ENCODE assay signal across 14 mouse cellular contexts in genomic region chr10:70477741-70478145, GRCm38 (mm10). TPM values are rescaled to one million over a fixed set of nuclear protein-coding genes. Genes with fewer than 3 reads are reported as not detected.
A peak's percentile ranks its signal among the peaks of the same experiment; 100 is the strongest.
DNase-seq lines count a peak whose midpoint lies in the region; ATAC-seq and TF ChIP-seq lines count a peak whose summit lies in the region.
"Had no signal": no experiment of that assay in that cellular context is flagged by ENCODE, and none has a peak within 500 bp of the region (broad histone marks: within the 10 kb centered on the region; RNA-seq: fewer than 3 reads in every experiment).

No protein-coding gene starts in this region.

- no peaks in the 10 kb centered on the region for H3K4me1 ChIP-seq in midbrain, postnatal 0 days (ENCODE audit: insufficient read depth, low read length)
- H3K4me1 ChIP-seq in midbrain, embryonic 16.5 days (ENCODE audit: control insufficient read depth, insufficient read depth, low read length), result no peaks in the 10 kb centered on the region
- H3K4me1 ChIP-seq: embryonic facial prominence, embryonic 15.5 days; forebrain, embryonic 15.5 days; limb, embryonic 15.5 days had no signal

- H3K27me3 ChIP-seq in midbrain, postnatal 0 days (ENCODE audit: insufficient read depth, low read length), result no peaks in the 10 kb centered on the region
- no peaks in the 10 kb centered on the region for H3K27me3 ChIP-seq in midbrain, embryonic 16.5 days (ENCODE audit: control insufficient read depth, insufficient read depth, low read depth, low read length)
- H3K27me3 ChIP-seq: embryonic facial prominence, embryonic 15.5 days; forebrain, embryonic 15.5 days; limb, embryonic 15.5 days had no signal

- no peak overlapping the region for H3K27ac ChIP-seq in midbrain, postnatal 0 days (ENCODE audit: low read depth, low read length)
- no peak overlapping the region for H3K27ac ChIP-seq in midbrain, embryonic 16.5 days (ENCODE audit: low read length)
- H3K27ac ChIP-seq: embryonic facial prominence, embryonic 15.5 days; forebrain, embryonic 15.5 days; limb, embryonic 15.5 days; macrophage had no signal

- WGBS in midbrain, postnatal 0 days, result 91% methylated on average over 10 of the region's 10 CpGs
- WGBS in midbrain, embryonic 16.5 days, result 95% methylated on average over 10 of the region's 10 CpGs

- H3K4me3 ChIP-seq in midbrain, postnatal 0 days (ENCODE audit: low read depth, low read length), result no peak overlapping the region
- no peak overlapping the region for H3K4me3 ChIP-seq in midbrain, embryonic 16.5 days (ENCODE audit: low read depth, low read length)
- H3K4me3 ChIP-seq: embryonic facial prominence, embryonic 15.5 days; forebrain, embryonic 15.5 days; limb, embryonic 15.5 days had no signal

- no peak for ATAC-seq in midbrain, postnatal 0 days (ENCODE audit: low FRiP score)
- no peak for ATAC-seq in midbrain, embryonic 16.5 days
- ATAC-seq: forebrain, embryonic 15.5 days had no signal

- DNase-seq in cerebellum, adult 11-12 months, result peak; percentile 54
- no peak for DNase-seq in cerebellum, postnatal 4 days (ENCODE audit: low spot score in 2 of 2)
- DNase-seq in midbrain, postnatal 0 days (ENCODE audit: low spot score), result peak; percentile 12
- peak; percentile 29 to 32 for DNase-seq in cerebellum, postnatal 36 days
- DNase-seq in lung, postnatal 14 days, result peak; percentile 14
- DNase-seq in frontal cortex, postnatal 36 days (ENCODE audit: low spot score in 2 of 2), result no peak
- no peak for DNase-seq in retina, postnatal 1 day
- DNase-seq: kidney, postnatal 10 days; thymus, postnatal 25 days had no signal

- no peak for TF ChIP-seq CTCF in midbrain, postnatal 0 days (IDR thresholded peaks at IDR 0.05)

- H3K9me3 ChIP-seq in midbrain, postnatal 0 days (ENCODE audit: low read length), result no peaks in the 10 kb centered on the region
- H3K9me3 ChIP-seq in midbrain, embryonic 16.5 days (replicated peaks; ENCODE audit: control insufficient read depth, low read length, poor library complexity, severe bottlenecking), result no peaks in the 10 kb centered on the region
- H3K9me3 ChIP-seq: embryonic facial prominence, embryonic 15.5 days; limb, embryonic 15.5 days had no signal

- H3K9ac ChIP-seq in midbrain, postnatal 0 days (replicated peaks; ENCODE audit: low read length, poor library complexity, severe bottlenecking), result no peak overlapping the region
- no peak overlapping the region for H3K9ac ChIP-seq in midbrain, embryonic 16.5 days (ENCODE audit: low read depth, low read length)
- H3K9ac ChIP-seq: embryonic facial prominence, embryonic 15.5 days; forebrain, embryonic 15.5 days; limb, embryonic 15.5 days had no signal

- H3K4me2 ChIP-seq in midbrain, postnatal 0 days (ENCODE audit: low read depth, low read length, poor library complexity, severe bottlenecking), result no peak overlapping the region
- no peak overlapping the region for H3K4me2 ChIP-seq in midbrain, embryonic 16.5 days (ENCODE audit: low read length)
- H3K4me2 ChIP-seq: embryonic facial prominence, embryonic 15.5 days; forebrain, embryonic 15.5 days; limb, embryonic 15.5 days had no signal

- H3K36me3 ChIP-seq in midbrain, postnatal 0 days (ENCODE audit: insufficient read depth, low read length), result peaks cover 35% of the 10 kb centered on the region
- peaks cover 41% of the 10 kb centered on the region for H3K36me3 ChIP-seq in midbrain, embryonic 16.5 days (ENCODE audit: control insufficient read depth, insufficient read depth, low read length)

RNA-seq across cellular contexts. Expression of gene Fam13c, which starts 37.5 kb away (rescaled TPM):
- 10.1 and 11.0 TPM in 2 replicates for total RNA-seq in midbrain, postnatal 0 days (2014; rRNA removed)
- polyA plus RNA-seq in midbrain, postnatal 0 days (2015; fragmentation: Nextera tagmentation; extraction: Ambion mirVana), result 23.1 and 23.6 TPM in 2 replicates
- 33.6 and 36.6 TPM in 2 replicates for polyA plus RNA-seq in midbrain, embryonic 16.5 days (2015; fragmentation: Nextera tagmentation; extraction: Ambion mirVana)
- polyA plus RNA-seq: macrophage had no signal

Comparison
In these comparisons a context has a peak if more than half of its experiments do, and no peak if none do; other contexts are left out.
1. DNase-seq: peak in cerebellum, adult 11-12 months (single experiment), midbrain, postnatal 0 days (single experiment), cerebellum, postnatal 36 days (2 of 2) and lung, postnatal 14 days (single experiment); none in cerebellum, postnatal 4 days (0 of 2), frontal cortex, postnatal 36 days (0 of 2) and retina, postnatal 1 day (single experiment).